Mouse (Mus musculus): ENCODE results near the gene Ifrd2.
A peak's percentile ranks its signal among the peaks of the same experiment; 100 is the strongest.

GRCm38 (mm10) chr9:107602068-107602648 is 14.7 kb downstream of the Ifrd2 start:
- TF ChIP-seq CTCF (IDR thresholded peaks at IDR 0.05; ENCODE audit: extremely low read depth, insufficient read length, insufficient replicate concordance, low read depth, low read length) (peak; percentile 99), POLR2A (IDR thresholded peaks at IDR 0.05; ENCODE audit: low read depth, low read length) (no peak)

Data from small intestine, adult 2 months (tissue).